Mouse (Mus musculus): Measurements from ENCODE around the gene Pds5b. TPM values are rescaled to one million over a fixed set of nuclear protein-coding genes. Genes with fewer than 3 reads are reported as not detected.
"Not testable (repeated sequence)": the region's sequence is repeated elsewhere in the genome, so short reads cannot be mapped to it uniquely, and the experiment has no call there.

Gene Pds5b
- polyA plus RNA-seq, 1 experiment from 2014 or later, result 48.5 TPM

GRCm38 (mm10) chr5:150659425-150659824 is 14.1 kb upstream of the Pds5b start:
- H3K27me3 ChIP-seq (ENCODE audit: control insufficient read depth, insufficient read depth, low read length); H3K4me3 ChIP-seq (ENCODE audit: low read depth, low read length); H3K4me2 ChIP-seq (ENCODE audit: low read depth); H3K36me3 ChIP-seq (ENCODE audit: control insufficient read depth, insufficient read depth, low read length); H3K9me3 ChIP-seq (ENCODE audit: control insufficient read depth, low read length); DNase-seq (ENCODE audit: low spot score); H3K9ac ChIP-seq (ENCODE audit: low read length); H3K27ac ChIP-seq (ENCODE audit: low read depth, low read length); H3K4me1 ChIP-seq (ENCODE audit: control insufficient read depth, insufficient read depth, low read length); ATAC-seq (ENCODE audit: insufficient read depth, low FRiP score, low TSS enrichment): not testable (repeated sequence)
- 95% methylated on average over 6 of the region's 6 CpGs for WGBS

GRCm38 (mm10) chr5:150660296-150660695 is 13.2 kb upstream of the Pds5b start:
- DNase-seq (ENCODE audit: low spot score); H3K9me3 ChIP-seq (ENCODE audit: control insufficient read depth, low read length); H3K27ac ChIP-seq (ENCODE audit: low read depth, low read length); H3K36me3 ChIP-seq (ENCODE audit: control insufficient read depth, insufficient read depth, low read length); H3K4me2 ChIP-seq (ENCODE audit: low read depth); H3K9ac ChIP-seq (ENCODE audit: low read length); H3K27me3 ChIP-seq (ENCODE audit: control insufficient read depth, insufficient read depth, low read length); H3K4me1 ChIP-seq (ENCODE audit: control insufficient read depth, insufficient read depth, low read length); ATAC-seq (ENCODE audit: insufficient read depth, low FRiP score, low TSS enrichment); H3K4me3 ChIP-seq (ENCODE audit: low read depth, low read length): not testable (repeated sequence)
- 95% methylated on average over 3 of the region's 3 CpGs for WGBS

GRCm38 (mm10) chr5:150663926-150664325 is 9.6 kb upstream of the Pds5b start:
- WGBS, result 87% methylated on average over 7 of the region's 7 CpGs
- ATAC-seq (ENCODE audit: insufficient read depth, low FRiP score, low TSS enrichment); H3K36me3 ChIP-seq (ENCODE audit: control insufficient read depth, insufficient read depth, low read length); H3K9me3 ChIP-seq (ENCODE audit: control insufficient read depth, low read length); H3K4me2 ChIP-seq (ENCODE audit: low read depth); H3K27me3 ChIP-seq (ENCODE audit: control insufficient read depth, insufficient read depth, low read length); H3K4me1 ChIP-seq (ENCODE audit: control insufficient read depth, insufficient read depth, low read length); DNase-seq (ENCODE audit: low spot score); H3K27ac ChIP-seq (ENCODE audit: low read depth, low read length); H3K4me3 ChIP-seq (ENCODE audit: low read depth, low read length); H3K9ac ChIP-seq (ENCODE audit: low read length): not testable (repeated sequence)

DNA sequence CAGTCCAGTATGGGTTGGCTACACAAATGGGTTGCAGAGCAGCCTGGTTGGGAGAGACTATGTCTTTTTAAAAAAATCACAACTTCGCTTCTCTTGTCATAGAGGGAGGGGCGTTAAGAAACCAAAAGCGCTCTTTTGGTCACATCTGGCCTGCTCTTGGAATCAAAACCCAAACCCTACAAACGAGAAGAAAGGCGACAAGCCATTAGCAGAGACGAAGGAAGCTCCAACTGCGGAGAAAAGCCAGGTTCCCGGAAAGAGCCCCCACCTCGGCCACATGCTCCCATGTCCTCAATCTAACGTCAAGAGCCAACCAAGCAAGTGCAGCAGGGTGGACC is 8.8 kb upstream of the Pds5b start:
- 1% methylated on average over 10 of the region's 10 CpGs for WGBS
- ATAC-seq (ENCODE audit: insufficient read depth, low FRiP score, low TSS enrichment) (no peak), DNase-seq (ENCODE audit: low spot score) (no peak)
- Histone ChIP-seq H3K27me3 (ENCODE audit: control insufficient read depth, insufficient read depth, low read length) (no peaks in the 10 kb centered on the region), H3K27ac (ENCODE audit: low read depth, low read length) (peak overlapping the region; percentile 96), H3K36me3 (ENCODE audit: control insufficient read depth, insufficient read depth, low read length) (peaks cover 4% of the 10 kb centered on the region), H3K9me3 (ENCODE audit: control insufficient read depth, low read length) (no peaks in the 10 kb centered on the region), H3K4me2 (ENCODE audit: low read depth) (peak overlapping the region; percentile 78), H3K4me3 (ENCODE audit: low read depth, low read length) (peak overlapping the region; percentile 97), H3K4me1 (ENCODE audit: control insufficient read depth, insufficient read depth, low read length) (no peaks in the 10 kb centered on the region), H3K9ac (ENCODE audit: low read length) (peak overlapping the region; percentile 94)

DNA sequence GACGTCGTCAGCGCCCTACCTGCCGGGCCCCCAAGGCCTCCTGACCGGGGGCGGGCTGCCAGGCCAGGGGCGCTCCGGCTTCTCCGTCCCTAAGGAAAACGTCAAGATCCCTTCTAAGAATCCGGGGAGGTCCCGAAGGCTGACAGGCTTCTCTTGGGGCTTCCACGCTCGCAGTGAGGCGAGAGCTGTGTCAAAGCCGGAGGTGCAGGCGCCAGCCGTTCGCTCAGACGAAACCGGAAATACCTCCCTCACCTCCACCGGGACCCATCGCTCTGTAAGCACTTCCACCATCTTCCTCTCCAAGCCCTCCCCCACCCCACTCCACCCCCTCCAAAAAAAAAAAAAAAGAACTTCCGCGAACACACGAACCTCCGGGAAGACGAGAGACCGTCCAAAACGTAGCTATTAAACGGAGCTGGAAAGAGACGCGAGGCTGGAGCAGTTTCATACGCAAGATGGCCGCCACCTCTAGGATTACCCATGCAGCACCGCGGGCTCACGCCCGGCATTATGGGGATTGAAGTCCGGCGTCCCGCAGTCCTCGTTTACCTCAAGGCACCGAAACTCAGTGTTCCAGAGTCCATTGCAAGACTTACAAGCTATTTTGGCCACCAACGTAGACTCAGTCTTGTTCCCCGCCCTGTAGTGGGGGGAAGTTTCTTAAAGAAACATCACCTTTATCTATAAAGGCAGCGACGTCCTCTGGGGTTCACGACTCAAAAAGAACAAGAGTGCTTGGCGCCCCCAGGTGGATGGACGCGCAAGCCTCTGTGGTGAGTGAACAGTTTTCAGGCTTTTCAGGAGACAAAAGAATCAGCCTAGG is 8.2 kb upstream of the Pds5b start:
- H3K9ac ChIP-seq (ENCODE audit: low read length), result peak overlapping the region; percentile 94
- peak overlapping the region; percentile 78 for H3K4me2 ChIP-seq (ENCODE audit: low read depth)
- H3K27ac ChIP-seq (ENCODE audit: low read depth, low read length), result peak overlapping the region; percentile 96
- peak overlapping the region; percentile 97 for H3K4me3 ChIP-seq (ENCODE audit: low read depth, low read length)
- DNase-seq (ENCODE audit: low spot score), result peak; percentile 95
- peaks cover 4% of the 10 kb centered on the region for H3K36me3 ChIP-seq (ENCODE audit: control insufficient read depth, insufficient read depth, low read length)
- under 1% methylated on average over 52 of the region's 52 CpGs for WGBS
- H3K9me3 ChIP-seq (ENCODE audit: control insufficient read depth, low read length), result no peaks in the 10 kb centered on the region
- H3K27me3 ChIP-seq (ENCODE audit: control insufficient read depth, insufficient read depth, low read length), result no peaks in the 10 kb centered on the region
- no peaks in the 10 kb centered on the region for H3K4me1 ChIP-seq (ENCODE audit: control insufficient read depth, insufficient read depth, low read length)
- ATAC-seq (ENCODE audit: insufficient read depth, low FRiP score, low TSS enrichment), result peak; percentile 98

- not testable (repeated sequence) for H3K27me3 ChIP-seq (ENCODE audit: control insufficient read depth, insufficient read depth, low read length); H3K4me1 ChIP-seq (ENCODE audit: control insufficient read depth, insufficient read depth, low read length); DNase-seq (ENCODE audit: low spot score); H3K9me3 ChIP-seq (ENCODE audit: control insufficient read depth, low read length); H3K36me3 ChIP-seq (ENCODE audit: control insufficient read depth, insufficient read depth, low read length); ATAC-seq (ENCODE audit: insufficient read depth, low FRiP score, low TSS enrichment)
- H3K4me2 ChIP-seq (ENCODE audit: low read depth), result peak within 1 kb of the TSS; percentile 78
- H3K9ac ChIP-seq (ENCODE audit: low read length), result peak within 1 kb of the TSS; percentile 94
- H3K4me3 ChIP-seq (ENCODE audit: low read depth, low read length), result peak within 1 kb of the TSS; percentile 97
- peak within 1 kb of the TSS; percentile 96 for H3K27ac ChIP-seq (ENCODE audit: low read depth, low read length)
- 90% methylated on average over 8 of the region's 9 CpGs for WGBS
These were observed 7.3 kb upstream of the Pds5b start, which contains the start of gene N4bp2l2 for GRCm38 (mm10) chr5:150666133-150666739. Gene N4bp2l2 (minus strand): TSS chr5:150666183.

DNA sequence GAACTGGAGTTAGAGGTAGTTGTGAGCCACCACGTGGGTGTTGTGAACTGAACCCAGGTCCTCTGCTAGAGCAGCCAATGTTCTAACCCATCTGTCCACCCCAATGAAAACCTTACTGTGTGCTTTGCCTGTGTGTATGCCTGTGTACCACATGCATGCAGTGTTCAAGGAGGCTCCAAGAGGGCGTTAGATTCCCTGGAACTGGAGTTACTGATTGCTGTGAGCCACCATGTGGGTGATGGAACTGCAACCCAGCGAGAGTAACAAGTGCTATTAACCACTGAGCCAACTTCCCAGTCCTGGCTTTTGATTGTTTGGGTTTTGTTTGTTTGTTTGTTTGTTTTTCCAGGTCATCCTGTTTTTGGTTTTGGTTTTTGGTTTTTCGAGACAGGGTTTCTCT is 4.8 kb upstream of the Pds5b start:
- no peak overlapping the region for H3K9ac ChIP-seq (ENCODE audit: low read length)
- H3K9me3 ChIP-seq (ENCODE audit: control insufficient read depth, low read length), result no peaks in the 10 kb centered on the region
- ATAC-seq (ENCODE audit: insufficient read depth, low FRiP score, low TSS enrichment), result no peak
- 68% methylated on average over 4 of the region's 4 CpGs for WGBS
- H3K27me3 ChIP-seq (ENCODE audit: control insufficient read depth, insufficient read depth, low read length), result no peaks in the 10 kb centered on the region
- no peaks in the 10 kb centered on the region for H3K4me1 ChIP-seq (ENCODE audit: control insufficient read depth, insufficient read depth, low read length)
- H3K27ac ChIP-seq (ENCODE audit: low read depth, low read length), result no peak overlapping the region
- no peaks in the 10 kb centered on the region for H3K36me3 ChIP-seq (ENCODE audit: control insufficient read depth, insufficient read depth, low read length)
- no peak for DNase-seq (ENCODE audit: low spot score)
- no peak overlapping the region for H3K4me3 ChIP-seq (ENCODE audit: low read depth, low read length)
- H3K4me2 ChIP-seq (ENCODE audit: low read depth), result no peak overlapping the region

- ATAC-seq (ENCODE audit: insufficient read depth, low FRiP score, low TSS enrichment) (no peak), DNase-seq (ENCODE audit: low spot score) (no peak)
- H3K36me3 ChIP-seq (ENCODE audit: control insufficient read depth, insufficient read depth, low read length), result no peaks in the 10 kb centered on the region
These were observed 1.2 kb upstream of the Pds5b start for GRCm38 (mm10) chr5:150672343-150672742.

More at GRCm38 (mm10) chr5:150672343-150672742, 1.2 kb upstream of the Pds5b start:
- no peaks in the 10 kb centered on the region for H3K9me3 ChIP-seq (ENCODE audit: control insufficient read depth, low read length)
- no peaks in the 10 kb centered on the region; the same call in 1 of the 2 replicates for H3K4me1 ChIP-seq (ENCODE audit: control insufficient read depth, insufficient read depth, low read length)
- 89% methylated on average over 7 of the region's 7 CpGs for WGBS
- no peak overlapping the region for H3K27ac ChIP-seq (ENCODE audit: low read depth, low read length)
- no peak overlapping the region for H3K4me3 ChIP-seq (ENCODE audit: low read depth, low read length)
- no peaks in the 10 kb centered on the region for H3K27me3 ChIP-seq (ENCODE audit: control insufficient read depth, insufficient read depth, low read length)
- no peak overlapping the region for H3K4me2 ChIP-seq (ENCODE audit: low read depth)
- H3K9ac ChIP-seq (ENCODE audit: low read length), result no peak overlapping the region

All from neural tube, embryonic 11.5 days (tissue).